Mouse (Mus musculus) layer of hippocampus, adult 9-10 months (tissue): ENCODE results near the gene Mdga1.
"Not testable (repeated sequence)": the region's sequence is repeated elsewhere in the genome, so short reads cannot be mapped to it uniquely, and the experiment has no call there.

Source experiments
- DNase-seq: peaks from one replicate; pipeline ENCODE4 v3.0.0; 2022; ENCODE audit warnings: low spot score

Gene Mdga1

DNA sequence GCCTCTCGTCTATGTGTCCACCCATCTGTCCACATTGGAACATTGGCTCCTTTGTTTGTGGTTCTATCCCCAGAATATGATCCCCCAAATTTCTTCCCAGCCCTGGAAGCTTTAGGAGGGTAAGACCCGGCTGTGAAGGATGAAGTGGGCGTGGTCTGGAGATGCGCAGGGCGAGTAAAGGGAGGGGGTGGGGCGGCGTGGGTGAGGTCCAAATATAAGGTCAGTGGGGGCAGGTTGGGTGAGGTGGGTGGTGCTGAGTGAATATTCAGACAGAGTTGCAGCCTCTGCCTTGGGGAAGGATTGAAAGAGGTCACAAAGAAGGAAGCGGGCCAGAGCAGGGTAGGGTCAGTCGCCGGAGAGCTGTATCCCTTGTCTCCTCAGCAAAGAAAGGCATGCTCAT is 171.7 kb downstream of the Mdga1 start:
- DNase-seq = no peak

DNA sequence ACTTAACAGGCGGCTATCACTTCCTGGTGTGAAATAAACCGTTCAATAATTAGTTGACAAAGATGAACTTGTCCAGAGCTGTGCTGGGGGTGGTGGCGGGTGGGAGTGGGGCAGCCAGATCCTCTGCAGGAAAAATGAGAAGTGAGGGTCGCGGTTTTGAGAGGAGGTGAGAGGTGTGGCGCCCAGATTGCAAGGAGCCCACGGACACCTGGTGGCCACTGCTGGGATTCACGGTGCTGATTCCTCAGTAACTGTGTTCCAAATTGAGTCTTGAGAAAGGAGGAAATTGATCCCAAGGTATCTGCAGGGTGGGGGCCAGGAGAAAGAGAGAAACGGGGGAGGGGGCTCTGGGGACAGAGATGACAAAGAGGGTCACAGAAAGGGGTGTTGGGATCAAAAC is 173.1 kb downstream of the Mdga1 start:
- no peak for DNase-seq

DNA sequence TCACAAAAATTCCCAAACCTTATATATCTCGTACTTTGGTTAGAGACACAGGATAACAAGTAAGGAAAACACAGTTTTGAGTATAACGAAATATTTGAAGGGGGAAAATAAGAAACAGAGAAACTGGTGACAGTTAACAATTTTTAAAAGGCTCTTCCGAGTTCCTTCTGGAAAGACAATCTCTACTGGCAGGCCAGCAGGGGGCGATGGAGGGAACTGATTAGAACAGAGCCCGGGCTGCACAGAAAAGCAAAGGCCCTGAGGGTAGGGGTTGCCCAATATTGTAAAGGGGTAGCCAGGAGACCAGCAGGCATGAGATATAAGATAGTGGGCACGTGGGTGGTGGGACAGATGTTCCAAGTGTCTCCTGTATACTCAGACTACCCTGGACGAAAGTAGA is 173.8 kb downstream of the Mdga1 start:
- DNase-seq = peak; percentile 37

DNA sequence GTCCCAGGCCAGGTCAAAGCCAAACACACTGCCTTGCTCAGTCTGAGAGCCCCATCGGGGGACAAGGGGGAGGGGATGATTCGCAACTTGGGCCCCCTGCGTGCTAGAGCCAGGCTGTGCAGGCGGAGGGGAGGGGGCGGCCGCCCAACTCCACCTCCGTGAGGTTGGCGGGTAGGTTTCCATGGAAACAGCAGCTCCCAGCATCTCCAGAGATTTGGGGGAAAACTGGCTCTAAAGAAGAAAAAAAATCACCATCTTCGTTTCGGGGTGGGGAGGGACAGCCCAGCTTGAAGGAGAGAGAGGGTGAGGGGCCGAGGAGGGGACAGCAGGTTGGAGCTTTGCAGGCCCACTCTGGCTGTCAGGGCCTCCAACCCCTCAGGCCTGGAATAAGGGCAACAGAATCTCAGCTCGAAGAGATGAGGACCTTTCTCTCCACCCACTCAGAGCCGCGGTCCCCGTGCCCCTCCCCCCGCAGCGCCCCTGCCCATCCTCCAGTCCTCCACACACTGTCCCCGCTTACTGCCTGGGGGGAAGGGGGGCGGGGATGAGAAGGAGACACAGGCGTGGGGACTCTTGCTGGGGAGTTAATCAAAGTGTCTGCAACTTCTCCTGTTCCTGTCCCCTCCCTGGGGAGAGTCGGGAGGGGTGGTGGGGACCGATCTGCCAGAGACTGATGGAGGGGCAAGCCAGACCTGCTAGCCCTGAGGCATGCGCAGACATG is 174.7 kb downstream of the Mdga1 start:
- DNase-seq = peak; percentile 8

DNA sequence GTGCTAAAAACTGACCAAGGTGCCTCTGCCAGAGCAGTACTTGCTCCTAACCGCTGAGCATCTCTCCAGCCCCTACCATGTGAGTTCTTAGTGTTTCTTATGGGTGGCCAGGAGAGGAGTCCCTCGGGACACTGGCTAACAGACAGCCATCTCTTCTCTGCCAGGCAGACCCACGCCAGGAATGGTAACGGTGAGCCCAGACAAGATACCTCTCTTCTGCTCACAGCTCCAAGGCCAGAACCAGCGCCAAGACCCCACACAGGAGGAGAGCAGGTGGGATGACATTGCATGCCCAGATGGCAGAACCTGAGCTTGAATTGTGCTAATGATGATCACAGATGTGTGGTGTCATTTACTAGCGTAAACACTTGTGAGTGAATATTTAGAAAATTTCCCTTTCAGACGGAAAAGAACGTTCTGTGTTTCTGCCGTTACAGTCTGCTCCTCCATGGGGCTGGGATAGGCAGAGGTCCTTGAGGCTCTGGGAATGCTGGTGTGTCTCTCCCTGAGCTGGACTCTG is 178.3 kb downstream of the Mdga1 start:
- DNase-seq = peak; percentile 16

DNA sequence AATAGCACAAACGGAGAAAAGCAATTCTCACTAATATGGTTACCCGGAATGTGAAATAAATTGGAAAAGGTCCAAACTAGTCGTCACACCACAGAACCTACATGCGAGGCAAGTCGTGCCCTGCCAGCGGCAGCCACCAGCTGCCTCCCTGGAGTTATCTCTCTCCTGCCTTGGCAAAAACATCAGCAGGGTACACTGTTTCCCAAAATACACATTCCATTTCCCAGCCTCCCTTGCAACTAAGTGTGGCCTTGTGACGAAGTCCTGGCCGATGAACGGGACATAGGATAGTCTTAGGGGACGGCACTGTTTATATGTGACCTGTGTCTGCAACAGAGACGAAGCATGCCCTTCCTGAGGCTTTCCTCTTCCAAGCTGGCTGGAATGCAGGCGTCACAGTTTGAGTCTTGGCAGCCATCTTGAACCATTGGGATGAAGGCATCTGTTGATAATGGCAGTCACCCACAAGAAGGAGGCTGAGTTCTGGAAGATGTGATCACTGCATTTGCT is 179.6 kb downstream of the Mdga1 start:
- no peak for DNase-seq

DNA sequence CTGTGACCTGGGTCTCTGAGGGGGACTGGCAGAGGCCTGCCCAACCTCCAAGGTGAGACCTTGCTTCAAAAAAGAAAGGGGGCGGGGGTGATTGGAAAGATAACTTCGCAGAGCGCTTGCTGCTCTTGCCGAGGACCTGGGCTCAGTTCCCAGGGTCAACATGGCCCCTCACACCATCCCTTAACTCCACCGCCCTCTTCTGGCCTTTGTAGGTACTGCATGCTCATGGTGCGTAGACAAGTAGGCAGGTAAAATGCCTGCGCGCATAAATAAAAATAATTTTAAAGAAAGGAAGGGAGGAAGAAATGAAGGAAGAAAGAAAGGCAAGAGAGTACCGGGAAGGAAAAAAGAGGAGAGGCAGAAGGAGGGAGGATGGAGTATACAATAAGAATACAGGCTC is 180.2 kb downstream of the Mdga1 start:
- no peak for DNase-seq

DNA sequence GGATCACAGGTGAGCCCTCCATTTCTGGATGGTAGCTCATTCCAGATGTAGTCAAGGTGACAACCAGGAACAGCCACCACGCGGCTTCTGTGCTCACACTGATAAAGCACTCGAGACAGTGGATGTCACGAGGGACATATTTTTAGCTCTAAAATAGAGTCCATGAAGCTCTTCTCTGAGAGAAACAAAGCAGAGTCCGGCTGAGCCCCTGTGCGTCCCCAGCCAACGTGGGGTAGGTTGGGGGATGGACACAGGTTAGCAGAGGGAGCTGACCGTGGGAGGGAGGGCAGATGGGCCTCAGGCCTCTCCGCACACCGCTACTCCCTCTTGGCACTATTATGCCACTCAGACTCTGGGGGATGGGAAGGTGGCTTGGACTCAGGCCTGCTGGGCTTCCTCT is 181.3 kb downstream of the Mdga1 start:
- DNase-seq = no peak

DNA sequence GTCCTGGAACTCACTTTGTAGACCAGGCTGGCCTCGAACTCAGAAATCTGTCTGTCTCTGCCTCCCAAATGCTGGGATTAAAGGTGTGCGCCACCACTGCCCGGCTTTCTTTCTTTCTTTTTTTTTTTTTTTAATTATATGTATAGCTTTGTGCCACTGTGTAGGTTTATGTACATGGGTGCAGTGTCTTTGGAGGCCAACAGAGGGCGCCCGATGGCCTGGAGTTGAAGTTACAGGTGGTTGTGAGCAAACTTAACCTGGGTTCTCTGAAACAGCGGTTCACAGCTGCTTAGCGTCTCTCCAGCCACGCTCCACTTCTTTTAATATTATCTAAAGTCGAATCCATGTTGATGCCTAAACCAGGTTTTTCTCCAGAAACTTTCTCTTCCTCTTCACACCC is 185.1 kb downstream of the Mdga1 start:
- no peak for DNase-seq

DNA sequence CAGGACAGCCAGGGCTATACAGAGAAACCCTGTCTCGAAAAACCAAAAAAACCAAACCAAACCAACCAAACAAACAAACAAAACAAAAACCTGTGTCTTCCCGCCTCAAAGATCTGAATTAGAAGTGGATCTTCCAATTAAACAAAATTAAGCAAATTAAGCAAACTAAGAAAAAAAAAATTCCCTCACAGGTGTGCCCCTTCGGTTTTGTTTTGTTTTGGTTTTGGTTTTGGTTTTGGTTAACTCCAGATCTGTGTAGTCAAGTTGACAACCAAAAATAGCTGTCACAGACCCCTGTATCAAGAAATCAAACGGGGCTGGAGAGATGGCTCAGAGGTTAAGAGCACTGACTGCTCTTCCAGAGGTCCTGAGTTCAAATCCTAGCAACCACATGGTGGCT is 188.4 kb downstream of the Mdga1 start:
- DNase-seq = not testable (repeated sequence)

DNA sequence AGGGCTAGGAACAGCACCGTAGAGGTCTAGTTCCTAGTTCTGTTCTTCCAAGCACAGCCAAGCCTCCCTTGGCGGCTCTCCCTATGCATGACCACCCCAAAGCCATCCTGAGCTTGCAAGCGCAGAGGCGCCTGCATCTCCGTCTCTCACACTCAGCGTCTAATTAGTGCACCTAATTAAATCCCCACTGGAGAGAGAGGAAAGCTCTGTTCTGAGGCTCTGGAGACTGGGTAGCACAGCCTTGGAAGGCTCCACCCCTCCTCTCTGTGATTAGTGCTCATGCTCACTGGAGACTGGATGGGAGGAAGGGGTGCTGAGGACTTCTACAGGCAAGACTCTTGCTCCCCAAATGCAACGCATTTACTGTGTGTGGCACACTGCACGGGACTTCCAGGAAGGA is 191.9 kb downstream of the Mdga1 start:
- no peak for DNase-seq
